Mouse (Mus musculus): ENCODE results near the gene Amh.

DNA sequence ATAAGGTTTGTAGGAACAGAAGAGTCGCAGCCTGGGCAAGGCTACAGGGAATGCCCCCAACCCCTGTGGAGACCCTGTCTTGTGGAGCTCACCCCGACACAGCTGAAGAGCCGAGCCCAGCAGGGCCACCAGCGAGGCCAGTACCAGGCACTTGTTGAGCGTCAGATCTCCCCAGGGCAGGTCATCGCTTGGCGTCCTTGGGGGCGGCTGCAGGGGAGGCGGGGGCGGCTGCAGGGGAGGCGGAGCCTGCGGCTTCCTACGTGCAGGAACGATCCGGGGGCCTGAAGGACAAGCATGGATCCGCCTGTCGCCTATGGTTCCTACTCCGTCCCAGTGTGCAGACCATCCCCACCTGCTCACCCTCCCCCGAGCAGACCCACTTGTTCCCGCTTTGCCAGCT lies 5.0 kb downstream of the Amh start:
- no peak for TF ChIP-seq CTCF (IDR thresholded peaks at IDR 0.05; ENCODE audit: low read depth, low read length)
- TF ChIP-seq EP300 (IDR thresholded peaks at IDR 0.05; ENCODE audit: insufficient read depth, low read depth, low read length), result no peak

Measured in ES-Bruce4 (cell line).